Mouse (Mus musculus) retina, embryonic 14.5 days (tissue): ENCODE measurements around the gene Tmem256.

ENCODE experiments used
- DNase-seq: peaks from one replicate; pipeline ENCODE4 v3.0.0-alpha.2; 2015; ENCODE audit warnings: low spot score

Tmem256 gene

DNA sequence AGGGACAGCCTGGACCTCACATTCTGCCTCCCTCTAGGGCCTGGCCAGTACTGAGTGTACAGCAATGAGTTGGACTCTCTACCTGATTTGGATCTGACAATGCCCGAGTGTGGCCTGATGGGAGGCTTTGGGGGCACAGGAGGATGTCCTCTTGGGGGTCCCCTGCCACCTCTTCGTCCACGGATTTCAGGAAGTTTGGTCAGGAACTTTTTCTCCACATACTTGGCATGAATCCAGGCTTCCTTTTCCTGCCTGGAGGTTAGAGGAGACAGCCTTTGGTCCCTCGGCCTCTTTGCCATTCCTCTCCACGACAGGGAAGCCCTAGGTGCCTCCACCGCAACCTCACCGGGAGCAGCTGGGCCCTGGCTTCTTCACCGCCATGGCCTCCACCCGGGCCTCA, 45.9 kb downstream of the Tmem256 start:
- DNase-seq = no peak

DNA sequence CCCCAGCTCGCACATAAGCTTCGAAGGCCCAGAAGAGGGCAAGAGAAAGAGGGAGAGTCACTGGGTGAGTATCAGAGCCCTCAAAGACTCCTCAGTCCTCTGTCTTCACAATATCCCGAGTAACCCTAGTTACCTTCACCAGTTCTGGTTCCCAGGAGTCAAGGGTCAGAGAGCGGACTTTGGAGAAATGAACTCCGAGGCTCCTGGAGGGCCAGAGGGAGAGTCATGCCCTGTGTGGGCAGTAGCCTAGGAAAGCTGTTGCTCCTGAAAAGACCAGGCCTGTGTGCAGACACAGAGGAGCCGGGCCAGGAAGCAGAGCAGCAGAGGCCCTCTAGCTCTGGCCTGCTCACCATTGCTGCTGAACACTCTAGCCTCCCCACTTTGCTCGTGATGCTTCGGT, 46.3 kb downstream of the Tmem256 start:
- no peak for DNase-seq

DNA sequence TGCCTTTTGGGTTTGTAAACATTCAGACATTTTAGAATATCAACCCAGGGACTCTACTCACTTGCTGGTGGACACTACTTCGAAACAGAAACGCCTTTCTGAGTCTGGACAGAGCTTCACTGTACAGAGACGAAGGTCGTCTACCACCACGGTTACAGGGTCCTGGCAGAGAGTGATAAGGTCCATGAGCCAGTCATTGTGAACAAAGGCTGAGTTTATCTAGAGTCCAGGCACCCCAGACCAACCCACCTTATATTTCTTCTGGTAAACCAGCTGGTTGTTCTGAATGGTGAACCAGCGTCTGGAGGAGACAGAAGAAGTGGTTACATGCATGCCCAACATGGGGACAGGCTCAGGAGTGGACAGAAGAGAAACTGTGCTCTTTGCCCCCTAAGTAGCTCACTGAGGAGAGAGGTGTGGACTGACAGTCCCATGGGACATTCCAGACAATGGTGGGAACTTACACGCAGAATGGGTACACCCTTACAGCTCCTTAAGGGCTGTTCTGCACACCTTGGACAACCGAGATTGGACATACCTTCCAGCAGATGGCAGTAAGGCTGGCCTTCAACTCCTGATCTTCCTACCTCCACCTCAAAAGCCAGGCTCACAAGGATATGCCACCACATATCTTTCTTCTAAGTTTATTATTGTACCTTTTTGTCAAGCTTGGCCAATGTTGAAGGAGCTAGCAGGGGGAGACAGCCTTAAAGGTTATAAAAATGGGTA, 48.8 kb downstream of the Tmem256 start:
- DNase-seq = no peak
